Mouse (Mus musculus): ENCODE results near the gene Ryr1. TPM values are rescaled to one million over a fixed set of nuclear protein-coding genes. Genes with fewer than 3 reads are reported as not detected.

Ryr1 gene
- under 1 TPM; 0.09 to 0.18 TPM for total RNA-seq (2023)

GRCm38 (mm10) chr7:29124970-29125369, at the start of gene Ryr1:
Ryr1 (minus strand) TSS chr7:29125179.

GRCm38 (mm10) chr7:29170066-29170754, 45.2 kb upstream of the Ryr1 start, which contains the start of the genes Ggn and Spred3:
Ggn (plus strand) TSS chr7:29170210.
Spred3 (minus strand) TSS chr7:29170411.

GRCm38 (mm10) chr7:29155838-29156782, 31.1 kb upstream of the Ryr1 start, which contains the start of gene Fam98c:
Fam98c (minus strand) TSS chr7:29156234.

GRCm38 (mm10) chr7:29134693-29135386, 9.9 kb upstream of the Ryr1 start, which contains the start of gene Rasgrp4:
Rasgrp4 (plus strand) TSS chr7:29134851.

GRCm38 (mm10) chr7:28981651-28982273, 143.2 kb downstream of the Ryr1 start, which contains the start of the genes Eif3k and Map4k1:
Eif3k (minus strand) TSS chr7:28981864.
Map4k1 (plus strand) TSS chr7:28982050.

GRCm38 (mm10) chr7:28961927-28962670, 162.9 kb downstream of the Ryr1 start, which contains the start of gene Actn4:
Actn4 (minus strand) TSS chr7:28962340.

Other genes starting within 250 kb of the Ryr1 start
- not detected for gene Capn12, start 243.8 kb downstream of the Ryr1 start, total RNA-seq (2023)
- gene Actn4, start 162.8 kb downstream of the Ryr1 start, total RNA-seq (2023): 100 to 1,000 TPM; 113 to 116 TPM
- 100 to 1,000 TPM; 178 to 190 TPM for gene Eif3k, start 143.3 kb downstream of the Ryr1 start, total RNA-seq (2023)
- 10 to 100 TPM; 33.6 to 51.4 TPM for gene Map4k1, start 143.1 kb downstream of the Ryr1 start, total RNA-seq (2023)
- 100 to 1,000 TPM; 301 to 302 TPM for gene Rasgrp4, start 9.7 kb upstream of the Ryr1 start, total RNA-seq (2023)
- 10 to 100 TPM; 14.3 to 19.2 TPM for gene Fam98c, start 31.1 kb upstream of the Ryr1 start, total RNA-seq (2023)
- gene Ggn, start 45.0 kb upstream of the Ryr1 start, total RNA-seq (2023): under 1 TPM; 0.37 to 0.40 TPM
- 1 to 10 TPM; 1.6 to 2.1 TPM for gene Spred3, start 45.2 kb upstream of the Ryr1 start, total RNA-seq (2023)
- 100 to 1,000 TPM; 160 to 185 TPM for gene Psmd8, start 55.5 kb upstream of the Ryr1 start, total RNA-seq (2023)
- 1 to 10 TPM; 1.7 to 2.5 TPM for gene Catsperg1, start 88.9 kb upstream of the Ryr1 start, total RNA-seq (2023)
- gene Kcnk6, start 107.3 kb upstream of the Ryr1 start, total RNA-seq (2023): 1 to 10 TPM; 7.3 to 7.5 TPM
- gene Yif1b, start 113.2 kb upstream of the Ryr1 start, total RNA-seq (2023): 10 to 100 TPM; 17.8 to 19.2 TPM
- not detected for gene 2200002D01Rik, start 123.3 kb upstream of the Ryr1 start, total RNA-seq (2023)
- 10 to 100 TPM; 18.2 to 22.9 TPM for gene Spint2, start 156.7 kb upstream of the Ryr1 start, total RNA-seq (2023)
- not detected for gene Ppp1r14a, start 164.1 kb upstream of the Ryr1 start, total RNA-seq (2023)
- not detected for gene Dpf1, start 178.8 kb upstream of the Ryr1 start, total RNA-seq (2023)

Measured in neutrophil, adult 59 days (primary cell).